Mouse (Mus musculus) liver, adult 2 months (tissue): ENCODE results near the gene Ccdc17. TPM values are rescaled to one million over a fixed set of nuclear protein-coding genes. Genes with fewer than 3 reads are reported as not detected.

Experiments used
- DNase-seq: peaks from one replicate; pipeline ENCODE4 v3.0.0-alpha.2; 2011; ENCODE audit warnings: low read depth, low spot score; ENCODE audit errors: extremely low read depth
- H3K27ac ChIP-seq: fragments of 200-500 bp; replicated peaks from 2 replicates; pipeline ENCODE4 v1.5.1; 2012; ENCODE audit warnings: low read depth, mild to moderate bottlenecking, control low read depth, inconsistent platforms, low read length; ENCODE audit not compliant: insufficient read depth
- H3K27me3 ChIP-seq: fragments of 200-500 bp; 2 replicates; pipeline ENCODE4 v1.6.1; 2012; ENCODE audit warnings: mild to moderate bottlenecking, moderate library complexity, low read length, inconsistent platforms; ENCODE audit not compliant: control insufficient read depth, insufficient read depth
- H3K36me3 ChIP-seq: fragments of 200-500 bp; 2 replicates; pipeline ENCODE4 v1.6.1; 2012; ENCODE audit warnings: low read length, inconsistent platforms; ENCODE audit not compliant: control insufficient read depth, insufficient read depth
- H3K4me1 ChIP-seq: fragments of 200-500 bp; 2 replicates; pipeline ENCODE4 v1.6.1; 2011; ENCODE audit warnings: low read length; ENCODE audit not compliant: control insufficient read depth, insufficient read depth
- H3K4me3 ChIP-seq: fragments of 200-500 bp; 2 replicates; pipeline ENCODE4 v1.5.1; 2011; ENCODE audit warnings: low read depth, mild to moderate bottlenecking, control low read depth, low read length, moderate library complexity; ENCODE audit not compliant: insufficient read depth
- H3K79me2 ChIP-seq: fragments of 200-500 bp; 2 replicates; pipeline ENCODE4 v1.6.1; 2012; ENCODE audit warnings: inconsistent platforms, mild to moderate bottlenecking, low read length, moderate library complexity; ENCODE audit not compliant: control insufficient read depth, insufficient read depth
- H3K9ac ChIP-seq: fragments of 200-500 bp; 2 replicates; pipeline ENCODE4 v1.6.1; 2012; ENCODE audit warnings: low read depth, mild to moderate bottlenecking, control low read depth, inconsistent platforms, low read length
- CTCF ChIP-seq: fragments of 200-500 bp; IDR thresholded peaks from 2 replicates; pipeline ENCODE4 v1.5.1; 2011; ENCODE audit warnings: low read depth, low read length, control low read depth
- POLR2A ChIP-seq: fragments of 200-500 bp; IDR thresholded peaks from 2 replicates; pipeline ENCODE4 v1.6.1; 2011; ENCODE audit warnings: low read length, control low read depth; ENCODE audit not compliant: insufficient read depth; ENCODE audit errors: extremely low read depth
- WGBS: fragments of 180-500 bp; shearing (Covaris S2); methylation state at CpG from one replicate; pipeline ENCODE4 v1.1.7; 2018; 5-methylcytosine and 5-hydroxymethylcytosine counted together
- polyA plus RNA-seq: library from polyadenylated mRNA; depleted of rRNA; stranded (reverse); fragments of >200 nt; gene quantifications from 2 replicates; pipeline ENCODE4 v1.2.3, GENCODE M21; 2012; rRNA removed
- total RNA-seq: library from RNA; depleted of rRNA; stranded (reverse); fragments of >200 nt; gene quantifications from 2 replicates; pipeline ENCODE4 v1.2.3, GENCODE M21; 2014; rRNA removed

Ccdc17 gene
- 3.1 and 4.4 TPM in 2 replicates for total RNA-seq
- 5.3 and 7.6 TPM in 2 replicates for polyA plus RNA-seq

- Histone ChIP-seq H3K27ac (peak within 1 kb of the TSS; percentile 58), H3K79me2 (0 out of 2 replicates have a peak, but pooled peaks cover 3% of the 10 kb centered on the region), H3K9ac (peak within 1 kb of the TSS; percentile 72), H3K4me1 (peaks cover 10% of the 10 kb centered on the region), H3K4me3 (peak within 1 kb of the TSS; percentile 70), H3K36me3 (peaks cover 28% of the 10 kb centered on the region), H3K27me3 (no peaks in the 10 kb centered on the region)
- no peak for DNase-seq
- TF ChIP-seq CTCF: no peak
- no peak for TF ChIP-seq POLR2A
- 14% methylated on average over 5 of the region's 5 CpGs for WGBS
These were observed at the start of gene Ccdc17 for GRCm38 (mm10) chr4:116596379-116596778. Gene Ccdc17, plus strand, starts transcription at chr4:116596654.

GRCm38 (mm10) chr4:116550432-116550831, 46.0 kb upstream of the Ccdc17 start:
- DNase-seq: no peak
- H3K4me3 ChIP-seq: no peak overlapping the region
- no peaks in the 10 kb centered on the region for H3K79me2 ChIP-seq
- H3K36me3 ChIP-seq: peaks cover 7% of the 10 kb centered on the region; the same call in 1 of the 2 replicates
- no peaks in the 10 kb centered on the region for H3K27me3 ChIP-seq
- WGBS: 100% methylated on average over 1 of the region's 1 CpGs
- H3K27ac ChIP-seq: no peak overlapping the region
- H3K9ac ChIP-seq: no peak overlapping the region
- TF ChIP-seq POLR2A: no peak
- TF ChIP-seq CTCF: no peak
- no peaks in the 10 kb centered on the region; the same call in 1 of the 2 replicates for H3K4me1 ChIP-seq

- H3K27ac ChIP-seq: no peak overlapping the region
- no peak overlapping the region for H3K4me3 ChIP-seq
- H3K4me1 ChIP-seq: no peaks in the 10 kb centered on the region; the same call in 1 of the 2 replicates
- peaks cover 7% of the 10 kb centered on the region; the same call in 1 of the 2 replicates for H3K36me3 ChIP-seq
- TF ChIP-seq CTCF (no peak), POLR2A (no peak)
- DNase-seq: no peak
- no peaks in the 10 kb centered on the region for H3K27me3 ChIP-seq
- 90% methylated on average over 3 of the region's 3 CpGs for WGBS
- no peak overlapping the region for H3K9ac ChIP-seq
- peaks cover 3% of the 10 kb centered on the region; the same call in 1 of the 2 replicates for H3K79me2 ChIP-seq
These were observed 43.4 kb upstream of the Ccdc17 start for GRCm38 (mm10) chr4:116553035-116553434.

- 2% methylated on average over 23 of the region's 23 CpGs for WGBS
- TF ChIP-seq POLR2A (no peak), CTCF (no peak)
- Histone ChIP-seq H3K79me2 (peaks cover 3% of the 10 kb centered on the region; the same call in 1 of the 2 replicates), H3K27ac (peak within 1 kb of the TSS; percentile 93), H3K27me3 (no peaks in the 10 kb centered on the region), H3K4me3 (peak within 1 kb of the TSS; percentile 73), H3K4me1 (no peaks in the 10 kb centered on the region; the same call in 1 of the 2 replicates), H3K9ac (peak within 1 kb of the TSS; percentile 90), H3K36me3 (peaks cover 7% of the 10 kb centered on the region; the same call in 1 of the 2 replicates)
- DNase-seq: peak; percentile 82
These were observed 40.8 kb upstream of the Ccdc17 start, which contains the start of gene Tmem69 for GRCm38 (mm10) chr4:116555413-116556300. Gene Tmem69, minus strand, starts transcription at chr4:116555936.

GRCm38 (mm10) chr4:116556561-116557305, 39.7 kb upstream of the Ccdc17 start:
- H3K9ac ChIP-seq: peak overlapping the region; percentile 83
- H3K27ac ChIP-seq: peak overlapping the region; percentile 93
- peaks cover 7% of the 10 kb centered on the region; the same call in 1 of the 2 replicates for H3K36me3 ChIP-seq
- peak overlapping the region; percentile 73 for H3K4me3 ChIP-seq
- peak; percentile 84 for DNase-seq
- H3K27me3 ChIP-seq: no peaks in the 10 kb centered on the region
- peaks cover 9% of the 10 kb centered on the region; the same call in 1 of the 2 replicates for H3K79me2 ChIP-seq
- TF ChIP-seq POLR2A (peak; percentile 73; the same call in 1 of the 2 replicates), CTCF (no peak)
- under 1% methylated on average over 28 of the region's 28 CpGs for WGBS
- H3K4me1 ChIP-seq: peaks cover 2% of the 10 kb centered on the region; the same call in 1 of the 2 replicates
